Mouse (Mus musculus): ENCODE measurements around the gene Zfp367.

GRCm38 (mm10) chr13:64161916-64162611 lies 9.1 kb upstream of the Zfp367 start:
- no peak for TF ChIP-seq CTCF (IDR thresholded peaks at IDR 0.05; ENCODE audit: control insufficient read depth, insufficient read depth, insufficient read length)
- peak; percentile 41 for TF ChIP-seq MAX (IDR thresholded peaks at IDR 0.05)
